Mouse (Mus musculus): ENCODE data around the gene Ddx25.

The Ddx25 gene

DNA sequence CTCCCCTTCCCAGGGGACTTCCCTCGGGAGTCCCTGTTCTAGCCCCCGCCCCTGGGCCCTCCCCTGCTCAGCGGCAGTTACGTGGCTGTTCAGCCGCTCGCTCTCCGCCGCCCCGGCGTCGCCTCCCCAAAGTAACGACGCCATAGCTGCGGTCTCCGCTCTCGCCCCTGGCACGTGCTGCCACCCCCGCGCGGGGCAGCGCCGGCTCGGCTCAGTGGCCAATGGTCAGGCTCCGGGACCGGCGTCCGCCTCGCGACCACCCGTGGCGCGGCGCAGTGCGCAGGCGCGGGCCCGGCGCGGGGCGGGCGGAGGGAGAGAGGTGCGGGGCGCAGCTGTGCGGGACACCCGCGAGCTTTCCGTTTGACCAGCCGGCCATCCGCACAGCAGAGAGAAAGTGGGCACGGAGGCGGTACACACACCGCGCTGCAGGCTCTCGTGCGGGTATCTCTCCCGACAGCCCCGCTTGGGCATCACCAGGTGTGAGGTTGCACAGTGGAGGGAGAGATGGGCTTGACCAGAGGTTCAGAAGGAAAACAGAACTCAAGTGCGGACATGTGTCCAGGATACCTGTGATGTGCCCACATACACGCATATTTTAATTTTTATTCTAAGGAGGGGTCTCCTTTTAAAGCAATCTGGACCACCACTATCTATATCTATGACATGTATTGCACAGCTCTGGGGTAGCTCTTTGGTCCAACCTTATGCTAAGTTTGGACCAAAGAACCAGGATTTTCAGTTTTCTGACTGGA is at the start of gene Ddx25, which contains the start of gene Pus3:
TSS of gene Ddx25 (minus strand) at position 272 of the 752 bp plus-strand sequence.
TSS of gene Pus3 (plus strand) at position 339 of the 752 bp plus-strand sequence.
- DNase-seq (ENCODE audit: low spot score in 2 of 2) = peak; percentile 61 to 62

DNA sequence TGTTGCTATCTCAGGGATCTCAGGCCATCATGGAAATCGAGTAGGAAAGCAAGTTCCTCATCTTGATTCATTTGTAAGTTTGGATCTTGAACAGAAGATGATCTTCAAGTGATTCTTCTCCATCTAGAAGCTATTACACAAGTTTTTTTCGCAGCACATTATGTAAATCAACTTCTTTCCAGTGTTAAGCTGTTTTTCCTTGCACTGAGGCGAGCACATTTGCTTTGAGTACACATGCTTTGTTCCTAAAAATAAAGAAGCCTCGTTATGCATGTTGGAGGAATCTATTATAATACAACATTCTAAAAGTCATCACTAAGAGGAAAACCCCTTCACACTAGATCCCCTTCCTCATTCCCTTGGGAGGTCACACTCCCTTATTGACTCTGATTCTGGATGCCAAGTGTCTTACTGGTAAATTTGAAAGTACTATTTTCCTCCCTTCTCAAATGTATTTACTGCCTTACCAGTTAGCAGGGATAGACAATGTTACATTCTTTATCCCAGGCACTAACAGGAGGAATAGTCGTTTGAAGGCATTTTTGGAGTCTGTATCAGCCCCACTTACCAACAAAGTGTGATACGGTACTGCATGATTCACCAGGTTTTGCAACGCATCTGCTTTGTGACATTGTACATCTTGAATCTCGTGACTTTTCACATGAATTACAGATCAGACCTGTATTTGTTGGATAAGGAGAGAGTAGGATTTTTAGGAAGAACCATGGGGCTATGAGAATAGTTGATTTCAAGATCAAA is 49.5 kb upstream of the Ddx25 start:
- no peak for DNase-seq (ENCODE audit: low spot score in 2 of 2)

DNA sequence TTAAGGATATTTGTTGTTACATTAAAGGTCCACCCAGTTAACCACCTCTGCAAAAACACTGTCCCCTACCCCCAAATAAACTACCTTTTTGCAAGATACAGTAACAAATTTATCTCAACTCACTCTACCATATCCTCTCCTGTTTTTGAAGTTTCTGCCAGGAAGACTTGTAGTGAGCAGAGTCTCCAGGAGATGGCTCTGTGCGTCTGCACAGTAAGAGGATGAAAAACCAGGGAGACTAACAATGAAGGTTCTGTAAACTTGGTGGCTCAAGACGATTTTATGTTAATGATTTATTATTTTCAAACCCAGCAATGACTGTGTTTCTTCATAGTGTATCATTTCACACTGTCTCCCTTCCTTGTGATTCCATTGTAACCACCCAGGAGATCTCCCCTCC is 34.6 kb upstream of the Ddx25 start:
- peak in 1 of 2 experiments; percentile 9 for DNase-seq (ENCODE audit: low spot score in 2 of 2)

GRCm38 (mm10) chr9:35587674-35588073 is 29.3 kb upstream of the Ddx25 start:
- no peak for DNase-seq (ENCODE audit: low spot score in 2 of 2)

DNA sequence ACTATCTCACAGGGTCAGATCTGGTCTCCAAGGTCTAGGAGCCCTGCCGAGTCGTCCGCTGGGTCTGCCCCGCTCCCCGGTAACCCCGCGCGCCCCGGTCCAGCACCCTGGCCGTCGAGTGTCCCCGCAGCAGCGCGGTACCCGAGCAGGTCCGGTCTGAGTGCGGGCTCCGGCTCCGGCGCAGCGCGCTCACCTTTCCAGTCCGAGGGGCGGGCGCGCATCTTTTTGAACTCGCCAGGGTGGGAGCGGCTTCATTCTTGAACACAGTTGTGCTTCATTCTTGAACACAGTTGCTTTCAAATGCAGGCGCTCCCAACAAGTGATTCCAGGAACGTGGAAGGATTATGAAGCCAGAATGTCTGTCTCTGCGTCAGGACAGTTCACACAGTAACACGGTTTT is 16.1 kb upstream of the Ddx25 start:
- DNase-seq (ENCODE audit: low spot score in 2 of 2) = no peak

- DNase-seq (ENCODE audit: low spot score in 2 of 2) = no peak
Observed at GRCm38 (mm10) chr9:35570663-35571062, 12.3 kb upstream of the Ddx25 start.

- DNase-seq (ENCODE audit: low spot score in 2 of 2) = peak; percentile 83 to 85
Observed at GRCm38 (mm10) chr9:35569571-35570534, 11.5 kb upstream of the Ddx25 start, which contains the start of the genes Pate2 and Hyls1. Gene Pate2, plus strand, starts transcription at chr9:35570284. Gene Hyls1, minus strand, starts transcription at chr9:35570398.

- no peak for DNase-seq (ENCODE audit: low spot score in 2 of 2)
Observed at GRCm38 (mm10) chr9:35567995-35568394, 9.7 kb upstream of the Ddx25 start.

GRCm38 (mm10) chr9:35564536-35565240 is 6.4 kb upstream of the Ddx25 start:
- DNase-seq (ENCODE audit: low spot score in 2 of 2) = no peak

GRCm38 (mm10) chr9:35561583-35561982 is 3.3 kb upstream of the Ddx25 start:
- no peak for DNase-seq (ENCODE audit: low spot score in 2 of 2)

GRCm38 (mm10) chr9:35561076-35561475 is 2.7 kb upstream of the Ddx25 start:
- no peak for DNase-seq (ENCODE audit: low spot score in 2 of 2)

- peak; percentile 66 to 81 for DNase-seq (ENCODE audit: low spot score in 2 of 2)
Observed at GRCm38 (mm10) chr9:35559009-35559890, 922 bp upstream of the Ddx25 start.

GRCm38 (mm10) chr9:35556494-35557102 is 1.7 kb downstream of the Ddx25 start:
- DNase-seq (ENCODE audit: low spot score in 2 of 2) = no peak

- DNase-seq (ENCODE audit: low spot score in 2 of 2) = no peak
Observed at GRCm38 (mm10) chr9:35548455-35548854, 9.9 kb downstream of the Ddx25 start.

DNA sequence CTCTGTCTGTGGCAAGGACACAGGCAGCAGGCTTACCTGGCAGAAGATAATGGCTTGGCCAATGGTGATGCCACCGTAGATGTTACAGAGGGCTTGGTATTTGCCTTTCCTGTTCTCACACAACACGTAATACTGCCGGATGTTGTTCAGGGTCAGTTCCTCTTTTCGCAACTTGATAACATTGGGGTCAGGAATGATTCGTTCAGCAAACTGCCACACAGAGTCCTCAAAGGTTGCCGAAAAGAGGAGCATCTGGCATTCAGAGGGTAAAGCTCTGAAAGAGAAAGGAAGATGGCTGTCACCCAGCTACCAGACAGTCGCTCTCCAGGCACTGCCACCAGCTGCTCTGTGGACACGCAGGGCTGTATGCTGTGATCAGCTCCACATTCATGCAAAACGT is 11.6 kb downstream of the Ddx25 start:
- DNase-seq (ENCODE audit: low spot score in 2 of 2) = no peak

DNA sequence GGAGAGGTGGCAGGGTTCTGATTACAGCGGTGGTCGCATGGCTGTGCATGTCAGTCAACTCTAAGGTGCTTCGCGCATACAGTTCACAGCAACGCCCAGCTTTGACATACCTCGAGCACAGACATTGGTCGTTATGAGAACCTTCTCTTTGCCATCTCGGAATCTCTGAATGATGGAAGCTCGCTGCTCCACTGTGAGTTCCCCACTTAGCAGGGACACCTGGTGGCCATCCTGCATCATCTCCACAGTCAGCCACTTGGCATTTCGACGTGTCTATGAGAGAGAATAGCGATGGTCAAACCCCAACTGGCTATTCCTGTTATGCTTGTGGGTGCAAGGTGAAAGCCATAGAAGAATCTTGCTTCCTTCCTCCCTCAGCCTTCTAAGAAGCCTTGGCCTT is 12.6 kb downstream of the Ddx25 start:
- DNase-seq (ENCODE audit: low spot score in 2 of 2) = no peak

GRCm38 (mm10) chr9:35544666-35545065 is 13.7 kb downstream of the Ddx25 start:
- DNase-seq (ENCODE audit: low spot score in 2 of 2) = no peak

DNA sequence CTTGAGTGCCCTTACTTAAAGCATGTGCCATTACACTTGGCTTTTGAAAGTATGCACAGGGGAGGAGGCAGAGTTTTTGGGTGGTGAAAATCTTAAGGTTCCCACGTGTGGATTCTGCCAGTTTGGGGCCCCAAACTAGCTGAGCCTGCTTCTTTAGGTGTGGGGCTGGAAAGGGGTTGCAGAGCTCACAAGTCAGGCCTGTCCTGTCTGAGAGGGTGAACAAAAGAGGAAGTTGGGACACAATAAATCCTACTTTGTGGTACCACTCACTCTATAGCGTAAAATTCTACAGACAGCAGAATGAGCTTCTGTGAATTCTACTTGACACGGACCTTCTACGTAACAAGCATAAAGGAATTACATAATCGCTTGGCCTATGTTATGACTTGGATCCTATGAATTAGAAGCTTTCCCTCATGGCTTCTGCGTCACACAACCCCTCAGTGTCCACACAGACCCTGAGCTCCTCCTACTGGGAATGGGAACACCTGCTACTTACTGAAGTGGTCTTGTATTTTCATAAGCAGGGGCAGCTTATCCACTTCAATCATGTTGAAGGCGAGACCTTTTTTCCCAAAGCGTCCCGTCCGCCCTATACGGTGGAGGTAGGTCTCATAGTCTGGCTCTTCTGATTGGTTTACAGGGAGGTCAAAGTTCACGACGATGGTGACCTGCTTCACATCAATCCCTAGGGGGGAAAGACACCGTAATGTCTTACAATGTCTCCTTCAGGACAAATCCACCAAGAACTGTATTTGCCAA is 15.0 kb downstream of the Ddx25 start:
- no peak for DNase-seq (ENCODE audit: low spot score in 2 of 2)

DNA sequence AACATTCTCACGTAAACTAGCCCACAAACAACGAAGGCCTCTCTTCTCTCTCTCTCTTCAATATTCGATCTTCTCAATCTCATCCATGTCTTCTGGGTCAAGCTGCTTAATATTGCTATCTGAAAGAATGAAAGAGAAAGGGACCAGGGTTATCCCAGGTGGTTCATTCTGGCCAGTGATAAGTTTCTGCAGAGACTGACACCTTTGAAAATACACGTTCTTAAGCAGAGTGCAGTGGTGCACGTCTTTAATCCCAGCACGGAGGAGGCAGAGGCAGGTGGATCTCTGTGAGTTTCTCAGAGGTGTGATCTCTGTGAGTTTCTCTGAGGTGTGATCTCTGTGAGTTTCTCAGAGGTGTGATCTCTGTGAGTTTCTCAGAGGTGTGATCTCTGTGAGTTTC is 16.4 kb downstream of the Ddx25 start:
- DNase-seq (ENCODE audit: low spot score in 2 of 2) = no peak

All from frontal cortex, postnatal 25 days (tissue).